Mouse (Mus musculus) 416B (cell line): Measurements from ENCODE around the gene Dock2.

Experiments used
- DNase-seq: peaks from one replicate; pipeline ENCODE4 v3.0.0; 2011; ENCODE audit warnings: low read depth

The Dock2 gene

DNA sequence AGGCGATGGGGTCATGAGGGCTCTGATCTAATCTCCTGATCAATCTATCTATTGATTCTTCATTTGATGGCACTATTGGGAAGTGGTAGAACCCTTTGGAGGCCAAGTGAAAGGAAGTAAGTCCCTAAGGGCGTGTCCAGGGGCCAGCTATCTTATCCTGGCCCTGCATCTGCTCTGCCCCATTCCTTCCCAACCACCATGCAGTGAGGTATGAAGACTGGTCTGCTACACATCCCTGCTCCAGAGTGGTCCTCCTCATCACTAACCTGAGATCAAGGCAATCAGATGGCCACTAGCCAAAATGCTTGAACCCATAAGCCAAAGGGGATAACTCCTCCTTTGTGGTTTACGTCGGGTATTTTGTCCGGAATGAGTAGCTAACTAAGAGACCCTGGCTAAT lies 256.5 kb downstream of the Dock2 start:
- DNase-seq = no peak

DNA sequence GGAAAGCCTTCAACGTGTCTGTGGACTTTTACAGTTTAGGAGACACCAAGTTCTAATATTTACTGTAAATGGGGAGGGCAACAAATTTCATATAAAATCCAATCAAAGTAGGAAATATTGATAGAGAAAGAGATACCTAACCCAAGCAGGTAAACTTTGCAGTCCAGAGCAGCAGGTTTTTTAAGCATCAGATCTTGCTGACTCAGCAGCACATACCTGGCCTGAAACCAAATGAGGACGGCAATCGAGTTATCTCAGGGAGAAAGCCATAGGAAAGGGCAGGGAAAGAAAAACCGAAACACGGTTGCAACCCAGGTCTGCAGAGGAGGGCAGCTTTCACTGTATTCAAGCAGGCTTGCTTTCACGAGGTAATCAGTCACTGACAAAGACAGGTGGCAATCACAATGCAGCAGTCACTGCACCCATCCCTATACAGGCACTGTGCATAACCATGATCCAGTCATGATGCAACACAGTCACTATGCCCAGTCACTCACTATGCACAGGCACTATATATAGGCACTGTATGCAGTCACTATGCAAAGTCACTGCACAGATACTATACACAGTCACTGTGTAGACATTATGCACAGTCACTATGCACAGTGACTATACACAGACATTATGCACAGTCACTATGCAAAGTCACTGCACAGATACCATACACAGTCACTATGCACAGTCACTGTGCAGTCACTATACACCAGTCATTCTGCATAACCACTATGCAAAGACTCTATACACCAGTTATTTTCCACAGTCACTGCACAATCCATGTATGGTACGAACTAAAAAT lies 258.4 kb downstream of the Dock2 start:
- peak; percentile 65 for DNase-seq

GRCm38 (mm10) chr11:34524586-34524985 lies 259.1 kb downstream of the Dock2 start:
- DNase-seq = no peak

- DNase-seq = no peak
Measured at GRCm38 (mm10) chr11:34518566-34518965, 265.1 kb downstream of the Dock2 start.

GRCm38 (mm10) chr11:34516971-34517370 lies 266.7 kb downstream of the Dock2 start:
- DNase-seq = no peak

DNA sequence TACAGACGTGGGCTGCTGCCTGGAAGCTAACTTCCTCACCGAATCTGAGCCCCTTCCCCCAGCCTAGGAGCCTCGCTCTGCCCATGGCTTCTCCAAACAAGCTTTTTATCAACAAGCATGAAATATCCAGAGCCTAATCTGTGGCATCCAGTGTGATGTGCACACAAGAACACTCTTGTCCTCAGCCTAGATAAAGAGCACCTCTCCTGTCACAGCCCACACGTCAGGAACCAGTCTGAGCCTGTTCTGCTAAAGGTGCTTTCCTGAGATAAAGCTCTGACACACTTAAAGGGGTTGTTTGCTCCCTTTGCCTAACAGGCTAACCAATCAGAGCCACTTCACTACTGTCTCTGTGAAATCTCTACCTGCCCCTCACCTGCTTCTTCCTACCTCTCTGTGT lies 268.4 kb downstream of the Dock2 start:
- DNase-seq = no peak

GRCm38 (mm10) chr11:34506390-34506789 lies 277.3 kb downstream of the Dock2 start:
- peak; percentile 18 for DNase-seq

GRCm38 (mm10) chr11:34499663-34500062 lies 284.0 kb downstream of the Dock2 start:
- DNase-seq = no peak

DNA sequence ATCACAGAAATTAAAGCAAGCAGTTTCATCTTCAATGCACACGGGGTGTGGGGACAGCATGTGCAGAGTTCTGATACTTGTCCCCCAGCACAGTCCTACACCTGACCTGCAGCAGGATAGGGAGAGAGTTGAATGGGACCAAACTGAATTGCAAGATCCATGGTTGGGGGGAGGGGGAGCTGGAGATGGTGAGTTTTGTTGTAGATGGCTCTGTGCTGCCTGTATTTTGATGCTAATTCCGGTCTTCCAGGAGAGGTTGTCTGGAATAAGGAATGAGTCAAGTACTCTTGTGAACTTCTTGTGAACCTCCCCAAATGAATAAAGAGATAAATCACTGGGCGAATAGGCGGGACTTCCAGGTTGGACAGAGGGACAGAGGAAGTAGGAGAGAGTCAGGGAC lies 289.0 kb downstream of the Dock2 start:
- no peak for DNase-seq

DNA sequence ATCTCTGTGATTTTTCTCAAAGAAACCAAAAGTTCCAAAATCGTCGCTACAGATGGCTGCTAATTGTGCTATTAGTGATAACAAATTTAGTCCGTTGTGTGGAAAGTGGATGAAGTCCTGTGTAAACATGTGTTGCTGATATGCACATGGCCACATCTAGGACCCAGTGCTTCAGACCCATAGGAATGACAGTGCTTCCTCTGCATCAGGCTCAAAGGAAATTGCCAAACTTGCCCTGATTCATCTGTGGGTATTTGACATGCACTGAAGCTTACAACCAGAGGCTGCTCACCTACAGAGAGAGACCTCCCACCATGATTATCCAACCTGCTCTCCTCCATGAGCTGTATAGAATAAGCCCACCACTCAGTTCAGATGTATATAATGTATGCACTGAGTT lies 290.7 kb downstream of the Dock2 start:
- peak; percentile 76 for DNase-seq

GRCm38 (mm10) chr11:34492223-34492622 lies 291.5 kb downstream of the Dock2 start:
- peak; percentile 69 for DNase-seq

GRCm38 (mm10) chr11:34489548-34489947 lies 294.1 kb downstream of the Dock2 start:
- no peak for DNase-seq

DNA sequence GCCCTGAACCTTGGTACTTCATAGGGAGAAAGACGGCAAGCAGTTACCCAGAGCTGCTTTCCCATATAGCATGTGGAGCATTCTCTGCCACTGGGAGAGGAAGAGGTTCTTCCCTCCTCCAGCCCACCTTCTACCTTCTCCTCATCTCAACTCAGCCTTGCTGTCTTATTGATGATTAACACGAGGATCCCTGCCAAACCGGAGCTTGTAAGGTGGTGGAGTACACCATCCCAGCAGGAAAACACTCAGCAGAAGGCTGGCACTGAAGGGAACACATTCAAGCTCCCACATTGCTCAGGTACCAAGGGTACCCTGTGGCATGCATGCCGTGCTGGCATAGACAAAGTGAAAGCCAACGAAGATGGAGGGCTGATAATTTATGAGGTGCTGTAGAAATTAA lies 304.4 kb downstream of the Dock2 start:
- no peak for DNase-seq

DNA sequence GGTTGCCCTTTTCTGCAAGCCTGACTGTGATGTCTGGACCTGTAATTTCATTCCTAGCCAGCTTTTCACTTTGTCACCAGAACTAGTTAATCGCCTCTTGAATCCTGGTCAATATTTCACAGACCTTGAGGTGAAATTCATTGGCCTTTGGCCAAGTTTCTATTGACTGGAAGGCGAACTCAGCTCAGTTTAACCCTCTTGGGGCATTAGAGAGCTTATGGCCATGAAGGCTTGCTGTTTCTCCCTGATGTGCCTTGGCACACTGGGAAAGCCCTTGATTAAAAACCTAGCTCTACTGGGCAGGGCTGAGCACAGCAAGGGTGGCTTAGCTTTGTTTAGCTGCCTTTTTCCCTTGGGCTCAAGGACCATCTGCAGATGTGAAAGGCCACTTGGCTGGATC lies 313.9 kb downstream of the Dock2 start:
- no peak for DNase-seq

- no peak for DNase-seq
Measured at GRCm38 (mm10) chr11:34468571-34468970, 315.1 kb downstream of the Dock2 start.

- peak; percentile 21 for DNase-seq
Measured at GRCm38 (mm10) chr11:34467056-34467455, 316.6 kb downstream of the Dock2 start.

- no peak for DNase-seq
Measured at GRCm38 (mm10) chr11:34449944-34450343, 333.7 kb downstream of the Dock2 start.

- DNase-seq = peak; percentile 67
Measured at GRCm38 (mm10) chr11:34447891-34448290, 335.8 kb downstream of the Dock2 start.

- DNase-seq = no peak
Measured at GRCm38 (mm10) chr11:34438429-34438828, 345.3 kb downstream of the Dock2 start.

DNA sequence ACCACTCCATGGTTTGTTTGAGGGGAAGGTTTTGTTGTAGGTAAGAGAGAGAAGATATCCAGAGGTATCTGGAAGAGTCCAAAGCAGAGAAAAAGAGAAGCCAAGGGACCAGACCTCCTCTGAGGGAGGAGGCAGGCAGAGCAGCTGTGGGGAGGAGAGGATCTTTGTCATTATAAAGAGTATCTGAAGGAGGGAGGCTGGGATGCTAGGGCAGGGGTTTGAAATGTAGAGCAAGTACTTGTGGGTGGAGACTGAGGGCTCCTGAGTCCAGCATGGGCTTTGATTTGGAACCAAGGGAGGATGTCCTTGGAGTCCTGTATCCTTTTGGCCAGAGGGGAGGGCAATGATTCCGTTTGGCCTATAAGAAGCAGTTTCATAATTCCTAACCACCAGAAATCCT lies 346.2 kb downstream of the Dock2 start:
- no peak for DNase-seq

GRCm38 (mm10) chr11:34431978-34432377 lies 351.7 kb downstream of the Dock2 start:
- DNase-seq = no peak

- DNase-seq = no peak
Measured at GRCm38 (mm10) chr11:34431371-34431770, 352.3 kb downstream of the Dock2 start.

DNA sequence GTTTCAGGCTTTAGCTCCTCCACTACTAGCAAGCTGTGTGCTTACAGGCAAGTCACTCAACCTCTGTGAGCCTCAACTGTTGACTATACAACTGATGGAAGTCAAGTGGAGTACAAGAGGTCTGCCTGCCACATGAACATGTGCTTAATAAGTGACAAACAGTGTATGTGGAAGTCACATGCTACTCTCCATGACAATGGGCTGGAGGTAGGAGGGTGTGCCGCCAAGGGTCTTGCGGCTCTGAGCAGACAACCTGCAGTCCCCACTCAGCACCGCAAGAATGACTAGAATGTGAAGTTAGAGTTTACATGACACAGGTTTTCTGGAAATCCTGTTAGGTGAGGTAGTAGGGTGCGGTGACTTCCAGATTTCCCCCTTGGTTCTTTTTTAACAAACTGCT lies 352.8 kb downstream of the Dock2 start:
- no peak for DNase-seq

DNA sequence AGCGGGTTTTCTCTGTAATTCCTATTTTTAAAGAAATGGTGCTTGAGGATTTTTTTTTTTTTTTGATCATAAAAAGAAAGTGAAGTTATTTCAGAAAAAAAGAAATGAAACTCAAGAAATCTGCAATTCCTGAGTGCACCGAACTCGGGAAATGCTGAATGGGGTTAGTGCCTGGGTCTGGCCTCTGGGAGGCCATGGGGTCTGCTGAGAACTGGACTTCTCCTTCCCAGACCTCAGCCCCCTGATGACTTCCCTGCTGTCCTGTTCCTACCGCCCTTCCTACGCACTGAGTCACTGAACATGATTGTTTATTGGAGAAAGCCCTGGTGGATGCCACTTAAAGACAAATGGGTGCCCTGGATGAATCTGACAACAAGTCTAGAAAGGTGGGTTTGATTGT lies 356.5 kb downstream of the Dock2 start:
- DNase-seq = no peak
